Mouse (Mus musculus) embryonic facial prominence, embryonic 12.5 days (tissue): ENCODE measurements around the gene Smlr1. TPM values are rescaled to one million over a fixed set of nuclear protein-coding genes. Genes with fewer than 3 reads are reported as not detected.

Experiments
- ATAC-seq: fragments of 200-750 bp; cut with Nextera tagmentation; 2 replicates; pipeline ENCODE4 v1.8.0; 2017; ENCODE audit not compliant: insufficient number of reproducible peaks, insufficient read depth, low FRiP score, low TSS enrichment
- H3K27ac ChIP-seq: fragments of 300-500 bp; sonication (generic); 2 replicates; pipeline ENCODE4 v1.5.1; 2016; ENCODE audit warnings: mild to moderate bottlenecking
- H3K27me3 ChIP-seq: fragments of 300-500 bp; sonication (generic); 2 replicates; pipeline ENCODE4 v1.6.1; 2016; ENCODE audit warnings: mild to moderate bottlenecking, moderate library complexity
- H3K36me3 ChIP-seq: fragments of 300-500 bp; sonication (generic); 2 replicates; pipeline ENCODE4 v1.6.1; 2016; ENCODE audit warnings: mild to moderate bottlenecking
- H3K4me1 ChIP-seq: fragments of 300-500 bp; sonication (generic); 2 replicates; pipeline ENCODE4 v1.6.1; 2016
- H3K4me2 ChIP-seq: fragments of 300-500 bp; sonication (generic); replicated peaks from 2 replicates; pipeline ENCODE4 v1.6.1; 2016; ENCODE audit warnings: mild to moderate bottlenecking, moderate library complexity
- H3K4me3 ChIP-seq: fragments of 300-500 bp; sonication (generic); 2 replicates; pipeline ENCODE4 v1.5.1; 2016; ENCODE audit warnings: mild to moderate bottlenecking
- H3K9ac ChIP-seq: fragments of 300-500 bp; sonication (generic); 2 replicates; pipeline ENCODE4 v1.6.1; 2016; ENCODE audit warnings: mild to moderate bottlenecking, moderate library complexity
- H3K9me3 ChIP-seq: fragments of 300-500 bp; sonication (generic); 2 replicates; pipeline ENCODE4 v1.6.1; 2016; ENCODE audit warnings: mild to moderate bottlenecking, moderate library complexity
- WGBS: fragments of 180-500 bp; shearing (Covaris S2); methylation state at CpG from one replicate; pipeline ENCODE4 v1.1.7; 2016; 5-methylcytosine and 5-hydroxymethylcytosine counted together
- polyA plus RNA-seq: library from polyadenylated mRNA; unstranded; fragments of >200 nt; fragmentation: Nextera tagmentation; extraction: Ambion mirVana; gene quantifications from 2 replicates; pipeline ENCODE4 v1.2.1, GENCODE M21; 2016

Smlr1 gene
- polyA plus RNA-seq, 1 experiment from 2014 or later, result not detected

- peaks cover 16% of the 10 kb centered on the region for H3K36me3 ChIP-seq
- no peaks in the 10 kb centered on the region for H3K9me3 ChIP-seq
- no peaks in the 10 kb centered on the region for H3K4me1 ChIP-seq
- no peak for ATAC-seq
- no peaks in the 10 kb centered on the region for H3K27me3 ChIP-seq
- WGBS, result 17% methylated on average over 1 of the region's 1 CpGs
- no peak overlapping the region for H3K9ac ChIP-seq
- H3K4me2 ChIP-seq, result no peak overlapping the region
- H3K4me3 ChIP-seq, result no peak overlapping the region
- H3K27ac ChIP-seq, result no peak overlapping the region
These were observed 47.6 kb downstream of the Smlr1 start for GRCm38 (mm10) chr10:25488456-25488855.

DNA sequence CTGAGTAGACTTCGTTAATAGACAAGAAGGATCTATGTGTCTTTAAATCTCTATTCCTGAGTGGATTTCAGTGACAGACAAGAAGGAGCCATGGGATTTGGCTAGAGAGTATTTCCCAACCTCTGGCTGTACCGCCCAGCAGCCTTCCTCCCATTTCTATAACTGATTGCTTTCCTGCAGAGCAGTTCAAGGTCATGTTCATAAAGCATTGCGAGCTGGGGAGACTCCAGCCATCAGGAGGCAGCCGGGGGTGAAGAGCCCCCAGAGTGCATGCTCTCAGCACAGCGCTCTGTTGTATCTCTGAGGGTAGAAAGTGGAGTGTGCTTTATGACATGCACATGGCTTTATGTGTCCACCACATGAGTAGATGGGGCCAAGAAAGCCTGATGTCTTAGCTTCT is 53.3 kb downstream of the Smlr1 start:
- H3K9ac ChIP-seq, result no peak overlapping the region
- no peaks in the 10 kb centered on the region for H3K9me3 ChIP-seq
- ATAC-seq, result no peak
- no peaks in the 10 kb centered on the region for H3K4me1 ChIP-seq
- no peak overlapping the region for H3K4me3 ChIP-seq
- no peak overlapping the region for H3K4me2 ChIP-seq
- 76% methylated on average over 5 of the region's 5 CpGs for WGBS
- H3K27me3 ChIP-seq, result no peaks in the 10 kb centered on the region
- H3K36me3 ChIP-seq, result peaks cover 23% of the 10 kb centered on the region
- H3K27ac ChIP-seq, result no peak overlapping the region

DNA sequence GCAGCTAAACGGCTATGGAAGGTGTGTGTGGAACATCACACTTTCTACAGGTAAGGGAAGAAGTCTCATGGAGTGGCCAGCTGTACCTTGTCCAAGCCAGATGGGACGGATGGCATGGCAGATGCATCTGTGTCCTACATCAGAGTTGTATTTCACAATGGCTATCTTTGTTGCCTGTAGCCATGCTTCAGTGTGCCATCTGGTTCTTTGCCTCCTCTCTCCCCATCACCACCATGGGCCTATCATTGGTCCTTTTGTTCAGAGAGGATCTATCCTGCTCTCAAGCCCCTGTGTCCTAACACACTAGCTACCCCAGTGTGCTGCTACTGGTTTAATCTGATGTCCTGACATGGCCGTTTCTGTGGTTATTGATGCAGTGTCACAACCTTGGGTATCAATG is 56.4 kb downstream of the Smlr1 start:
- no peak overlapping the region for H3K4me2 ChIP-seq
- 87% methylated on average over 3 of the region's 3 CpGs for WGBS
- H3K9me3 ChIP-seq, result no peaks in the 10 kb centered on the region
- no peak overlapping the region for H3K9ac ChIP-seq
- no peak overlapping the region for H3K27ac ChIP-seq
- H3K27me3 ChIP-seq, result no peaks in the 10 kb centered on the region
- no peak for ATAC-seq
- peaks cover 23% of the 10 kb centered on the region for H3K36me3 ChIP-seq
- no peak overlapping the region for H3K4me3 ChIP-seq
- H3K4me1 ChIP-seq, result no peaks in the 10 kb centered on the region

Other genes with a start within 250 kb of the Smlr1 start
- gene Akap7, start 228.4 kb downstream of the Smlr1 start, polyA plus RNA-seq, result 25.9 and 28.2 TPM in 2 replicates
- 89.3 and 96.7 TPM in 2 replicates for gene Epb41l2, start 176.5 kb downstream of the Smlr1 start, polyA plus RNA-seq